Mouse (Mus musculus): ENCODE results near the gene Atxn7l1.

Gene Atxn7l1

GRCm38 (mm10) chr12:33272441-33272840 is 124.9 kb downstream of the Atxn7l1 start:
- DNase-seq (ENCODE audit: low read depth, low spot score), result peak; percentile 45

- peak; percentile 90 for DNase-seq (ENCODE audit: low read depth, low spot score)
These were observed 125.7 kb downstream of the Atxn7l1 start for GRCm38 (mm10) chr12:33273147-33273546.

- DNase-seq (ENCODE audit: low read depth, low spot score), result peak; percentile 34
These were observed 126.2 kb downstream of the Atxn7l1 start for GRCm38 (mm10) chr12:33273668-33274067.

- no peak for DNase-seq (ENCODE audit: low read depth, low spot score)
These were observed 128.5 kb downstream of the Atxn7l1 start for GRCm38 (mm10) chr12:33276028-33276427.

- no peak for DNase-seq (ENCODE audit: low read depth, low spot score)
These were observed 129.9 kb downstream of the Atxn7l1 start for GRCm38 (mm10) chr12:33277427-33277826.

- no peak for DNase-seq (ENCODE audit: low read depth, low spot score)
These were observed 131.7 kb downstream of the Atxn7l1 start for GRCm38 (mm10) chr12:33279159-33279558.

GRCm38 (mm10) chr12:33280805-33281204 is 133.3 kb downstream of the Atxn7l1 start:
- DNase-seq (ENCODE audit: low read depth, low spot score), result peak; percentile 53

GRCm38 (mm10) chr12:33284344-33284936 is 136.9 kb downstream of the Atxn7l1 start:
- no peak for DNase-seq (ENCODE audit: low read depth, low spot score)

- DNase-seq (ENCODE audit: low read depth, low spot score), result no peak
These were observed 137.9 kb downstream of the Atxn7l1 start for GRCm38 (mm10) chr12:33285354-33285753.

- no peak for DNase-seq (ENCODE audit: low read depth, low spot score)
These were observed 138.6 kb downstream of the Atxn7l1 start for GRCm38 (mm10) chr12:33285933-33286649.

- DNase-seq (ENCODE audit: low read depth, low spot score), result no peak
These were observed 140.2 kb downstream of the Atxn7l1 start for GRCm38 (mm10) chr12:33287686-33288085.

- no peak for DNase-seq (ENCODE audit: low read depth, low spot score)
These were observed 141.3 kb downstream of the Atxn7l1 start for GRCm38 (mm10) chr12:33288746-33289145.

- DNase-seq (ENCODE audit: low read depth, low spot score), result no peak
These were observed 154.6 kb downstream of the Atxn7l1 start for GRCm38 (mm10) chr12:33302070-33302469.

GRCm38 (mm10) chr12:33302523-33303383 is 155.3 kb downstream of the Atxn7l1 start:
- no peak for DNase-seq (ENCODE audit: low read depth, low spot score)

GRCm38 (mm10) chr12:33303384-33303770 is 155.9 kb downstream of the Atxn7l1 start:
- peak; percentile 77 for DNase-seq (ENCODE audit: low read depth, low spot score)

- no peak for DNase-seq (ENCODE audit: low read depth, low spot score)
These were observed 157.6 kb downstream of the Atxn7l1 start for GRCm38 (mm10) chr12:33305106-33305505.

- no peak for DNase-seq (ENCODE audit: low read depth, low spot score)
These were observed 159.0 kb downstream of the Atxn7l1 start for GRCm38 (mm10) chr12:33306476-33306875.

GRCm38 (mm10) chr12:33308668-33309067 is 161.2 kb downstream of the Atxn7l1 start:
- no peak for DNase-seq (ENCODE audit: low read depth, low spot score)

GRCm38 (mm10) chr12:33313828-33314671 is 166.6 kb downstream of the Atxn7l1 start:
- peak; percentile 60 for DNase-seq (ENCODE audit: low read depth, low spot score)

- no peak for DNase-seq (ENCODE audit: low read depth, low spot score)
These were observed 167.6 kb downstream of the Atxn7l1 start for GRCm38 (mm10) chr12:33314924-33315643.

GRCm38 (mm10) chr12:33315804-33316203 is 168.3 kb downstream of the Atxn7l1 start:
- DNase-seq (ENCODE audit: low read depth, low spot score), result no peak
